Mouse (Mus musculus): ENCODE measurements at regions not wholly inside any gene's neighbourhood (a gene's known extent, or its start where the extent isn't known, plus 50 kb on each side); places are given as distances from the start of the nearest gene placed in this dataset.

GRCm38 (mm10) chr6:94390403-94390802 lies 106.7 kb upstream of the Magi1 start:
- Histone ChIP-seq H3K9ac (no peak overlapping the region), H3K9me3 (no peaks in the 10 kb centered on the region), H3K36me3 (replicated peaks) (no peaks in the 10 kb centered on the region), H3K27me3 (no peaks in the 10 kb centered on the region), H3K27ac (no peak overlapping the region), H3K4me2 (no peak overlapping the region), H3K4me1 (no peaks in the 10 kb centered on the region), H3K4me3 (replicated peaks) (no peak overlapping the region)
- 79% methylated on average over 2 of the region's 2 CpGs for WGBS
- ATAC-seq (ENCODE audit: low FRiP score), result no peak

- WGBS, result 85% methylated on average over 9 of the region's 9 CpGs
- H3K36me3 ChIP-seq (replicated peaks), result no peaks in the 10 kb centered on the region
- ATAC-seq (ENCODE audit: low FRiP score), result no peak
These were observed 106.0 kb upstream of the Magi1 start for GRCm38 (mm10) chr6:94389716-94390115.

GRCm38 (mm10) chr6:94387648-94388047 lies 103.9 kb upstream of the Magi1 start:
- ATAC-seq (ENCODE audit: low FRiP score), result no peak
- WGBS, result 84% methylated on average over 2 of the region's 2 CpGs

More at GRCm38 (mm10) chr6:94389716-94390115, 106.0 kb upstream of the Magi1 start:
- no peak overlapping the region for H3K9ac ChIP-seq
- no peak overlapping the region for H3K4me2 ChIP-seq
- no peaks in the 10 kb centered on the region for H3K4me1 ChIP-seq
- H3K9me3 ChIP-seq, result no peaks in the 10 kb centered on the region
- no peak overlapping the region for H3K27ac ChIP-seq
- no peak overlapping the region for H3K4me3 ChIP-seq (replicated peaks)
- H3K27me3 ChIP-seq, result no peaks in the 10 kb centered on the region

GRCm38 (mm10) chr6:94385531-94385930 lies 101.8 kb upstream of the Magi1 start:
- WGBS, result 74% methylated on average over 2 of the region's 2 CpGs

More at GRCm38 (mm10) chr6:94387648-94388047, 103.9 kb upstream of the Magi1 start:
- no peak overlapping the region for H3K9ac ChIP-seq
- no peaks in the 10 kb centered on the region for H3K36me3 ChIP-seq (replicated peaks)
- no peak overlapping the region for H3K4me3 ChIP-seq (replicated peaks)
- no peaks in the 10 kb centered on the region for H3K27me3 ChIP-seq
- no peak overlapping the region for H3K27ac ChIP-seq
- H3K4me1 ChIP-seq, result no peaks in the 10 kb centered on the region
- no peak overlapping the region for H3K4me2 ChIP-seq
- no peaks in the 10 kb centered on the region; the same call in 1 of the 2 replicates for H3K9me3 ChIP-seq

GRCm38 (mm10) chr6:94369991-94370390 lies 86.3 kb upstream of the Magi1 start:
- Histone ChIP-seq H3K4me2 (no peak overlapping the region), H3K9me3 (no peaks in the 10 kb centered on the region), H3K36me3 (replicated peaks) (no peaks in the 10 kb centered on the region), H3K27me3 (peaks cover 2% of the 10 kb centered on the region; the same call in 1 of the 2 replicates), H3K4me1 (no peaks in the 10 kb centered on the region), H3K9ac (no peak overlapping the region), H3K27ac (no peak overlapping the region), H3K4me3 (replicated peaks) (no peak overlapping the region)
- WGBS, result 88% methylated on average over 2 of the region's 2 CpGs
- ATAC-seq (ENCODE audit: low FRiP score), result no peak

More at GRCm38 (mm10) chr6:94385531-94385930, 101.8 kb upstream of the Magi1 start:
- Histone ChIP-seq H3K36me3 (replicated peaks) (no peaks in the 10 kb centered on the region), H3K4me3 (replicated peaks) (no peak overlapping the region), H3K27ac (no peak overlapping the region), H3K9ac (no peak overlapping the region), H3K4me1 (no peaks in the 10 kb centered on the region), H3K27me3 (no peaks in the 10 kb centered on the region), H3K9me3 (no peaks in the 10 kb centered on the region; the same call in 1 of the 2 replicates), H3K4me2 (no peak overlapping the region)
- ATAC-seq (ENCODE audit: low FRiP score), result no peak

GRCm38 (mm10) chr6:94363951-94364350 lies 80.2 kb upstream of the Magi1 start:
- no peaks in the 10 kb centered on the region for H3K4me1 ChIP-seq
- H3K36me3 ChIP-seq (replicated peaks), result no peaks in the 10 kb centered on the region
- no peak overlapping the region for H3K4me2 ChIP-seq
- WGBS, result 89% methylated on average over 6 of the region's 6 CpGs
- no peaks in the 10 kb centered on the region for H3K9me3 ChIP-seq
- H3K27ac ChIP-seq, result no peak overlapping the region
- no peak overlapping the region for H3K4me3 ChIP-seq (replicated peaks)
- H3K9ac ChIP-seq, result no peak overlapping the region
- H3K27me3 ChIP-seq, result no peaks in the 10 kb centered on the region
- ATAC-seq (ENCODE audit: low FRiP score), result no peak

GRCm38 (mm10) chr6:94362626-94363025 lies 78.9 kb upstream of the Magi1 start:
- no peak overlapping the region for H3K27ac ChIP-seq
- H3K27me3 ChIP-seq, result no peaks in the 10 kb centered on the region
- no peaks in the 10 kb centered on the region for H3K9me3 ChIP-seq
- H3K9ac ChIP-seq, result no peak overlapping the region
- H3K4me2 ChIP-seq, result no peak overlapping the region
- no peaks in the 10 kb centered on the region for H3K4me1 ChIP-seq
- no peak overlapping the region for H3K4me3 ChIP-seq (replicated peaks)
- no peak for ATAC-seq (ENCODE audit: low FRiP score)
- no peaks in the 10 kb centered on the region for H3K36me3 ChIP-seq (replicated peaks)

- Histone ChIP-seq H3K4me1 (no peaks in the 10 kb centered on the region), H3K4me3 (replicated peaks) (no peak overlapping the region), H3K27me3 (no peaks in the 10 kb centered on the region), H3K9me3 (no peaks in the 10 kb centered on the region), H3K27ac (no peak overlapping the region), H3K4me2 (no peak overlapping the region), H3K9ac (no peak overlapping the region), H3K36me3 (replicated peaks) (no peaks in the 10 kb centered on the region)
- no peak for ATAC-seq (ENCODE audit: low FRiP score)
- WGBS, result 68% methylated on average over 4 of the region's 4 CpGs
These were observed 73.9 kb upstream of the Magi1 start for GRCm38 (mm10) chr6:94357568-94357967.

- no peak overlapping the region for H3K4me3 ChIP-seq (replicated peaks)
- 61% methylated on average over 8 of the region's 8 CpGs for WGBS
These were observed 70.9 kb upstream of the Magi1 start for GRCm38 (mm10) chr6:94354451-94355095.

GRCm38 (mm10) chr6:94344296-94344695 lies 60.6 kb upstream of the Magi1 start:
- Histone ChIP-seq H3K27me3 (no peaks in the 10 kb centered on the region), H3K9ac (no peak overlapping the region), H3K27ac (no peak overlapping the region), H3K4me1 (no peaks in the 10 kb centered on the region), H3K4me3 (replicated peaks) (no peak overlapping the region), H3K36me3 (replicated peaks) (no peaks in the 10 kb centered on the region), H3K4me2 (no peak overlapping the region), H3K9me3 (no peaks in the 10 kb centered on the region)
- WGBS, result 89% methylated on average over 2 of the region's 2 CpGs
- ATAC-seq (ENCODE audit: low FRiP score), result no peak

More at GRCm38 (mm10) chr6:94354451-94355095, 70.9 kb upstream of the Magi1 start:
- Histone ChIP-seq H3K27me3 (no peaks in the 10 kb centered on the region), H3K4me2 (no peak overlapping the region), H3K4me1 (no peaks in the 10 kb centered on the region), H3K36me3 (replicated peaks) (no peaks in the 10 kb centered on the region), H3K27ac (no peak overlapping the region), H3K9me3 (no peaks in the 10 kb centered on the region), H3K9ac (no peak overlapping the region)
- no peak for ATAC-seq (ENCODE audit: low FRiP score)

GRCm38 (mm10) chr6:94340546-94340945 lies 56.8 kb upstream of the Magi1 start:
- Histone ChIP-seq H3K9me3 (no peaks in the 10 kb centered on the region), H3K4me3 (replicated peaks) (no peak overlapping the region), H3K4me1 (no peaks in the 10 kb centered on the region), H3K27ac (no peak overlapping the region), H3K4me2 (no peak overlapping the region), H3K36me3 (replicated peaks) (no peaks in the 10 kb centered on the region), H3K9ac (no peak overlapping the region), H3K27me3 (no peaks in the 10 kb centered on the region)
- no peak for ATAC-seq (ENCODE audit: low FRiP score)
- WGBS, result 67% methylated on average over 2 of the region's 2 CpGs

- H3K9me3 ChIP-seq, result no peaks in the 10 kb centered on the region
- H3K9ac ChIP-seq, result no peak overlapping the region
- ATAC-seq (ENCODE audit: low FRiP score), result no peak
- H3K4me1 ChIP-seq, result no peaks in the 10 kb centered on the region
- no peaks in the 10 kb centered on the region for H3K27me3 ChIP-seq
- WGBS, result 65% methylated on average over 6 of the region's 6 CpGs
- no peak overlapping the region for H3K4me3 ChIP-seq (replicated peaks)
- H3K36me3 ChIP-seq (replicated peaks), result no peaks in the 10 kb centered on the region
- no peak overlapping the region for H3K4me2 ChIP-seq
- H3K27ac ChIP-seq, result no peak overlapping the region
These were observed 52.5 kb upstream of the Magi1 start for GRCm38 (mm10) chr6:94336168-94336567.
